Mouse (Mus musculus): Measurements from ENCODE around the gene Ctsa. TPM values are rescaled to one million over a fixed set of nuclear protein-coding genes. Genes with fewer than 3 reads are reported as not detected.

Gene Ctsa
- polyA plus RNA-seq, 1 experiment from 2014 or later, result 1,079 TPM

DNA sequence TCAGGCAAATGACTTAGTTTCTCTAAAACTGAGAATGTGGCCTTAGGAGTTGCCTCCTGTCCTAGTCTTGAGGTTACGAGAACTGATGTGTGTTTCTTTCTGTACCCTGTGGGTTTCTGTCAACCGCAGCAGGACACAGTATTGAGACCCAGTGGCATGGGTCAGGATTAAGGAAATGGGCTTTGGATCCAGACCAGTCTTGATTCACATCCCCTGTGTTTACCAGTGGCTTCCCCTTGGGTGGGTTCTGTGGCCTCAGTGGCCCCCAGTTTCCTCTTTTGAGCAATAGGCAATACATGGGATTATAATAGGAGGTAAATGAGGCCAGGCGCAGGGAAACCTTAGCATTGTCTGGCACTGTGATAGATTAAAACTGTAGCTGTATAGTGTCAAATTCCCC lies 45.6 kb upstream of the Ctsa start:
- ATAC-seq, result no peak
- 0 out of 2 replicates have a peak overlapping the region, but pooled peaks have one; percentile 89 for H3K27ac ChIP-seq (ENCODE audit: low read depth, low read length)
- H3K4me3 ChIP-seq (ENCODE audit: low read depth, low read length), result peak overlapping the region; percentile 59
- WGBS, result 84% methylated on average over 3 of the region's 3 CpGs
- no peaks in the 10 kb centered on the region for H3K27me3 ChIP-seq (replicated peaks; ENCODE audit: control insufficient read depth, insufficient read depth, low read length)
- no peak for TF ChIP-seq CTCF (IDR thresholded peaks at IDR 0.05; ENCODE audit: low read depth)
- H3K36me3 ChIP-seq (ENCODE audit: control insufficient read depth, insufficient read depth), result peaks cover 23% of the 10 kb centered on the region
- H3K9ac ChIP-seq (ENCODE audit: low read depth, low read length), result no peak overlapping the region
- H3K4me2 ChIP-seq (replicated peaks; ENCODE audit: low read depth), result peak overlapping the region; percentile 91
- no peaks in the 10 kb centered on the region for H3K9me3 ChIP-seq (ENCODE audit: control insufficient read depth)
- 0 out of 2 replicates have a peak, but pooled peaks cover 6% of the 10 kb centered on the region for H3K4me1 ChIP-seq (replicated peaks; ENCODE audit: control insufficient read depth, insufficient read depth, low read length)

DNA sequence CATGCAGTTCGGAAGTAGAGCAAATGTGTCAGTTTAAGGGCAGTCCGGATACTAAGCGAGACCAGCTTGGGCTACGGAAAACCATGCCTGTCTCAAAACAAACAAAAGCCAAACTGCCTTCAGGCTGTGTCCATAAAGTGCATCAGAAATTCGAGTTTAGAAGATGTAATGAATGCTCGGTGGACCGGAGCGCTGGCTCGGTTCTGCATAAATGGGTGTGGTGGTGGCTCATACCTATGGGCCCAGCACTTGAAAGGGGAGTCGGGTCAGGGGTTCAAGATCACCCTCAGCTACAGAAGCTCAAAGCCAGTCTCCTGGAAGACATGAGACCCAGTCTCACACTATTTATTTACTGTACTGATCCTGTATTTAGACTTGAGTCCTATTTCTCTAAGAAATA lies 44.9 kb upstream of the Ctsa start:
- Histone ChIP-seq H3K4me3 (ENCODE audit: low read depth, low read length) (no peak overlapping the region), H3K4me2 (replicated peaks; ENCODE audit: low read depth) (no peak overlapping the region; the same call in 1 of the 2 replicates), H3K9ac (ENCODE audit: low read depth, low read length) (no peak overlapping the region), H3K27me3 (replicated peaks; ENCODE audit: control insufficient read depth, insufficient read depth, low read length) (no peaks in the 10 kb centered on the region), H3K4me1 (replicated peaks; ENCODE audit: control insufficient read depth, insufficient read depth, low read length) (0 out of 2 replicates have a peak, but pooled peaks cover 6% of the 10 kb centered on the region), H3K27ac (ENCODE audit: low read depth, low read length) (no peak overlapping the region), H3K36me3 (ENCODE audit: control insufficient read depth, insufficient read depth) (peaks cover 31% of the 10 kb centered on the region), H3K9me3 (ENCODE audit: control insufficient read depth) (no peaks in the 10 kb centered on the region)
- ATAC-seq, result no peak
- TF ChIP-seq CTCF (IDR thresholded peaks at IDR 0.05; ENCODE audit: low read depth), result no peak
- 81% methylated on average over 10 of the region's 10 CpGs for WGBS

DNA sequence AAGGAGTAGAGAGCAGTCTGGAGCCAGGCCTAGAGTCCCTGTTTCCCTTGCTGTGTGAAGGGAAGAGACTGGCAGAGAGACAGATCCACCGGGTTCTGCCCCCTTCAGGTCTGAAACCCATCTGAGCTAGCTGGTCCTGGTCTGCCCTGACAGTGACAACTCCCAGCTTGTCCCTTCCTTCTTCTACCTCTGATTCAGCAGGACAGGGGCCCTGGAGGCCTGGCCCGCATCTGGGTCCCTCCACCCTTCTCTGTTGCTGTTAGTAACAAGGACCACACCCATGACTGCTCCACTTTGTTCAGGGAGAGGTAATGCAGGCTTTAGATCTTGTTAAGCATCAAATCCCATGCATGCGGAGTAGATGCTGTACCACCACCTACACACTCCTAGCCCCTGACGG lies 44.3 kb upstream of the Ctsa start:
- Histone ChIP-seq H3K36me3 (ENCODE audit: control insufficient read depth, insufficient read depth) (peaks cover 34% of the 10 kb centered on the region), H3K9ac (ENCODE audit: low read depth, low read length) (no peak overlapping the region), H3K4me1 (replicated peaks; ENCODE audit: control insufficient read depth, insufficient read depth, low read length) (0 out of 2 replicates have a peak, but pooled peaks cover 6% of the 10 kb centered on the region), H3K27ac (ENCODE audit: low read depth, low read length) (no peak overlapping the region), H3K27me3 (replicated peaks; ENCODE audit: control insufficient read depth, insufficient read depth, low read length) (no peaks in the 10 kb centered on the region), H3K4me3 (ENCODE audit: low read depth, low read length) (no peak overlapping the region), H3K4me2 (replicated peaks; ENCODE audit: low read depth) (no peak overlapping the region), H3K9me3 (ENCODE audit: control insufficient read depth) (no peaks in the 10 kb centered on the region)
- TF ChIP-seq CTCF (IDR thresholded peaks at IDR 0.05; ENCODE audit: low read depth), result no peak
- ATAC-seq, result no peak
- WGBS, result 60% methylated on average over 4 of the region's 4 CpGs

DNA sequence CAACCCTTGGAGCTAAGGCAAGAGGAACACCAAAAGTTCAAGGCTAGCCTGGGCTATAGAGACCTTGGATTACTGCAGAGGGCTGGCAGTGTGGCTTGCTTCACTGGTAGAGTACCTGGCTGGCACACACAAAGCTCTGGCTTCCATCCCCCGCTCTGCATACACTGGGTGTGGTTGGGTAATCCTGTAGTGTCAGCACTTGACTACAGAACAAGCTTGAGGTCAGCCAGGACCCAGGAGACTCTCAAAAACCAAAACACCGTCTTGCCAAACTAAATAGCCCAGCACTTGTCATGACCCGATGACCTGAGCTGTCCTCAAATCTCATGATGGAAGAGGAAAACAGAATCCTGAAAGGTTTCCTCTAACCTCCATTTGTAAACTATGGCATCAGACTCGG lies 42.2 kb upstream of the Ctsa start:
- Histone ChIP-seq H3K9ac (ENCODE audit: low read depth, low read length) (no peak overlapping the region), H3K27me3 (replicated peaks; ENCODE audit: control insufficient read depth, insufficient read depth, low read length) (no peaks in the 10 kb centered on the region), H3K9me3 (ENCODE audit: control insufficient read depth) (no peaks in the 10 kb centered on the region), H3K27ac (ENCODE audit: low read depth, low read length) (no peak overlapping the region), H3K4me2 (replicated peaks; ENCODE audit: low read depth) (no peak overlapping the region), H3K4me1 (replicated peaks; ENCODE audit: control insufficient read depth, insufficient read depth, low read length) (no peaks in the 10 kb centered on the region), H3K36me3 (ENCODE audit: control insufficient read depth, insufficient read depth) (peaks cover 48% of the 10 kb centered on the region), H3K4me3 (ENCODE audit: low read depth, low read length) (no peak overlapping the region)
- no peak for TF ChIP-seq CTCF (IDR thresholded peaks at IDR 0.05; ENCODE audit: low read depth)
- 56% methylated on average over 4 of the region's 4 CpGs for WGBS
- ATAC-seq, result no peak

DNA sequence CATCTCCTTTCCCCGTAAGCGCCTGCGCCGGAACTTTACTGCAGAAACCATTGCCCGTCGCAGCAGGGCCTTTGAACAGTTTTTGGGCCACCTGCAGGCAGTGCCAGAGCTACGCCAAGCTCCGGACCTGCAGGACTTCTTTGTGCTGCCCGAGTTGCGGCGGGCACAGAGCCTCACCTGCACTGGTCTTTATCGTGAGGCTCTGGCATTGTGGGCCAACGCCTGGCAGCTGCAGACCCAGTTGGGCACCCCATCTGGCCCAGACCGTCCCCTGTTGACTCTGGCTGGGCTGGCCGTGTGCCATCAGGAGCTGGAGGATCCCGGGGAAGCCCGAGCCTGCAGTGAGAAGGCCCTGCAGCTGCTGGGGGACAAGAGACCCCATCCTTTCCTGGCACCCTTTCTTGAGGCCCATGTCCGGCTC lies 40.8 kb upstream of the Ctsa start:
- no peak overlapping the region for H3K4me3 ChIP-seq (ENCODE audit: low read depth, low read length)
- TF ChIP-seq CTCF (IDR thresholded peaks at IDR 0.05; ENCODE audit: low read depth), result no peak
- no peaks in the 10 kb centered on the region for H3K4me1 ChIP-seq (replicated peaks; ENCODE audit: control insufficient read depth, insufficient read depth, low read length)
- H3K9ac ChIP-seq (ENCODE audit: low read depth, low read length), result no peak overlapping the region
- no peak for ATAC-seq
- WGBS, result 93% methylated on average over 18 of the region's 18 CpGs
- H3K9me3 ChIP-seq (ENCODE audit: control insufficient read depth), result no peaks in the 10 kb centered on the region
- H3K36me3 ChIP-seq (ENCODE audit: control insufficient read depth, insufficient read depth), result peaks cover 62% of the 10 kb centered on the region
- H3K27me3 ChIP-seq (replicated peaks; ENCODE audit: control insufficient read depth, insufficient read depth, low read length), result no peaks in the 10 kb centered on the region
- H3K27ac ChIP-seq (ENCODE audit: low read depth, low read length), result peak overlapping the region; percentile 60
- no peak overlapping the region for H3K4me2 ChIP-seq (replicated peaks; ENCODE audit: low read depth)

DNA sequence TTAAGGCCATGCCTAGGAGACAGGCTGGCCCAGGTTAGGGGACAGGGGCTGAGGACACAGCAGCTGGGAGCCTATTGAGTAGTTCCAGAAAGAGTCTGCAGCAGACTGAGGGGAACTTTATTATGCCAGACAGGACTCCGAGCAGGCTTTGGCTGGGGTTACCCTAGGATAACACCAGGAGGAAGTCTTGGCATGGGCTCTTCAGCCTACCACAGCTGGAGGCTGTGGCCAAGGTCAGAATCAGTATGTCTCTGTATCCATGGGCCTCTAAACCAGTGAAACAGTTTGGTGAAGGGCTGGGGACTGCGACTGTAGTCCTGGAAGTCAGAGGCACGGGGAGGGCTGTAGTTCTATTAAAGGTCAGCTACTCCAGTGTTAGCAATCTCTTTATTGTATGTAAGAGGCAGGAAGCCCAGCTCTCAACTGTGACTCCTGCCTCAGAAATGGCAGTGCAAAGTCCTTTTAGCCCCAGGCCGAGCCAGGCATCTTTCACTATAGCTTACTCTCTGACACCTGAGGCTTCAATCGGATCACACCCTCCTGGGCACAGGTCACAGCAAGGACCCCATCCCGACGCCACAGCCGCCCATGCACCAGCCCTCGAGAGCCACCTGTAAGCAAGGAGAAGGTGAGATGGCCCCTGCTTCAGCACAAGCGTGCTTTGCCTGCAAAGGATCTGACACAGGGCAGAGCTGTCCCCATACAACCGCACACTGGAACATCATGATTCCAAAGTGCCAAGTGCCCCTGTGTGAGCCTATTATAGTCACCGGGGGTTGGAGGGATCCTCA lies 40.1 kb upstream of the Ctsa start:
- Histone ChIP-seq H3K9me3 (ENCODE audit: control insufficient read depth) (no peaks in the 10 kb centered on the region), H3K4me3 (ENCODE audit: low read depth, low read length) (no peak overlapping the region), H3K27me3 (replicated peaks; ENCODE audit: control insufficient read depth, insufficient read depth, low read length) (no peaks in the 10 kb centered on the region), H3K27ac (ENCODE audit: low read depth, low read length) (peak overlapping the region; percentile 60), H3K36me3 (ENCODE audit: control insufficient read depth, insufficient read depth) (peaks cover 67% of the 10 kb centered on the region), H3K4me2 (replicated peaks; ENCODE audit: low read depth) (no peak overlapping the region), H3K4me1 (replicated peaks; ENCODE audit: control insufficient read depth, insufficient read depth, low read length) (no peaks in the 10 kb centered on the region), H3K9ac (ENCODE audit: low read depth, low read length) (no peak overlapping the region)
- 83% methylated on average over 12 of the region's 12 CpGs for WGBS
- ATAC-seq, result peak; percentile 22; the same call in 1 of the 2 replicates
- TF ChIP-seq CTCF (IDR thresholded peaks at IDR 0.05; ENCODE audit: low read depth), result no peak

All from intestine, postnatal 0 days (tissue).